Mouse (Mus musculus) layer of hippocampus, adult 2 months (tissue): Measurements from ENCODE around the gene Car1. TPM values are rescaled to one million over a fixed set of nuclear protein-coding genes. Genes with fewer than 3 reads are reported as not detected.
"Not testable (repeated sequence)": the region's sequence is repeated elsewhere in the genome, so short reads cannot be mapped to it uniquely, and the experiment has no call there.

ENCODE experiments used
- DNase-seq, 2 experiments: peaks; one replicate each; pipeline ENCODE4 v3.0.0; 2022; ENCODE audit warnings: low spot score in 2 of 2
- H3K27ac ChIP-seq: fragments of 200-600 bp; 2 replicates; pipeline ENCODE4 v1.8.1; 2022
- H3K4me3 ChIP-seq: fragments of 200-600 bp; 2 replicates; pipeline ENCODE4 v1.8.1; 2022; ENCODE audit warnings: mild to moderate bottlenecking
- CTCF ChIP-seq: fragments of 200-600 bp; conservative IDR thresholded peaks from 2 replicates; pipeline ENCODE4 v1.8.1; 2022; ENCODE audit warnings: antibody characterized with exemption, mild to moderate bottlenecking, moderate library complexity
- total RNA-seq, 2 experiments: library from RNA; stranded (reverse); gene quantifications; 2 replicates each; pipeline ENCODE4 v1.2.3; 2021

Car1 gene
- total RNA-seq, 2 experiments from 2014 or later, result not detected

DNA sequence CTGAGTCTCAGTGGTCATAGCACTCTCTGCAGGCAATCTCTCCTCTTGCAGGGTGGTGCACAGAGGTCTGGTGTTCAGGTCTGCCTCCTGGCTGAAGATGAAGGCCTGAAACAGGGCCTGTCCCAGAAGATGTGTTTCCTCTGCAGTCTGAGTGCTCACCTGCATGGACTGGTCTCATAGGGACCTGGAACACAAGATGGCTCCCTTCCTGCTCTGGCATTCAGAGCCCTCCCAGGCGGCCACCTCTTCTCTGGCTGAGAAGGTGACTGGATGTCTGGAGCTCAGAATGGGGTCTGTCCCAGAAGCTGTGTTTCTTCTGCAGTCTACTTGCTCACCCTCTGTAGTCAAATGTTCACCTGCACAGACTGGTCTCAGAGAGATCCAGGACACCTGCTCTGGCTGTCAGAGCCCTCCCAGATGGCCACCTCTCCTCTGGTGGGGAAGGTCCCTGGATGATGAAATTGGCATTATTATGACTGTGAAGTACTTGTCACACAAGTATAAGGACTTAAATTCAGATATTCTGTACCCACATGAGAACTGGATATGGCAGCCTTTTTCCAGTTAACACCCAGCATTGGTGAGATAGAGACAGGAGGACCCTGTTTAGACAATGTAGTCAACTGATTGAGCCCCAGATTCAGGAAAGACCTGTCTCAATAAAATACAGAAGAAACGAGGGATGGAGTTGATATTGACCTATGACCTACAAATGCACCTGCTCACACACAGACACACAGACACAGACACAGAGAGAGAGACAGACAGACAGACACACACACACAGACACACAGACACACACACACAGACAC lies 43.2 kb downstream of the Car1 start:
- Histone ChIP-seq H3K27ac (no peak overlapping the region), H3K4me3 (no peak overlapping the region)
- no peak for TF ChIP-seq CTCF
- DNase-seq, result no peak

- H3K27ac ChIP-seq, result no peak overlapping the region
- TF ChIP-seq CTCF, result no peak
- DNase-seq, result no peak
- no peak overlapping the region for H3K4me3 ChIP-seq
These were observed 52.5 kb downstream of the Car1 start for GRCm38 (mm10) chr3:14755716-14756115.

GRCm38 (mm10) chr3:14746041-14746440 lies 62.1 kb downstream of the Car1 start:
- no peak for DNase-seq
- Histone ChIP-seq H3K4me3 (no peak overlapping the region), H3K27ac (no peak overlapping the region)
- no peak for TF ChIP-seq CTCF

DNA sequence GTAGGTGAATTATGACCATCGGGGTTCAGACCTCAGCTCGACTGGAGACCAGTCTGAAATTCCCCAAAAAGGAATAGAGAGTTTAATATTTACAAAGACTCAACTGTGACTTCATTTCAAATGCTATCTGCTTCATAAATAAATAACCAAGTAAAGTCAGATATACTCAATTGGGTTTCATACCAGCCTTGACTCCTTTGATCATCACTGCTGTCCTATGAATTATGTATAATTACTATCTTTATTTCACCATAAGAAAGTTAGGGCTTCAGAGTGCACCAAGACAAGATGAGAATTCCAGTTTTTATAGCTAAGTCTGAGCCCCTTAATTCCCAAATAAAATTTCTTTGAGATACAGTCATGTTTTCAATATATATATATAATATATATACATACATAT lies 69.9 kb downstream of the Car1 start:
- H3K27ac ChIP-seq, result no peak overlapping the region
- no peak for TF ChIP-seq CTCF
- H3K4me3 ChIP-seq, result no peak overlapping the region
- no peak for DNase-seq

DNA sequence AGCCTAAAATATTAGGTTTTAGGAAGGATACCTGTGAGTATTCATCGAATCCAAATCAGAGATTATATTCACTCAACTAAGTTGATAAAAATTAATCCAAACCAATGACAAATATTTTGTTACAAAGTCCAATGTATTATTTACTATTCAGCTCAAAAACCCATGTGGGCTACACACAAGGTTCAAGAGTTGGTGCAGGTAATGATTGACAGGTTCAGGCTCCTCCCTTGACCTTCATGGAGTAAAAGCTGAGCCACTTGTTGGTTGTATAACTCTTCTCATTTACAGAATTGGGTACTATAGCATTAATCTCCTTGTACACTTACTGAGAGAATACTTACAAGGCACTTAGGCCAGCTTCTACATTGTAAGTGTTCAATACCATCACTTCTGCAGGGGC lies 80.7 kb downstream of the Car1 start:
- DNase-seq, H3K4me3 ChIP-seq, H3K27ac ChIP-seq: not testable (repeated sequence)

GRCm38 (mm10) chr3:14725462-14725861 lies 82.7 kb downstream of the Car1 start:
- H3K4me3 ChIP-seq, DNase-seq, H3K27ac ChIP-seq: not testable (repeated sequence)

Other genes starting within 250 kb of the Car1 start
- 10 to 100 TPM; 82.3 to 83.9 TPM for gene 1810022K09Rik, start 197.1 kb downstream of the Car1 start, total RNA-seq
- under 1 TPM; 0.54 to 0.97 TPM for gene Car13, start 166.6 kb downstream of the Car1 start, total RNA-seq
- under 1 TPM in 1 of 2 experiments, not detected in 1; 0.20 TPM for gene Car3, start 55.1 kb upstream of the Car1 start, total RNA-seq
- 100 to 1,000 TPM; 134 to 144 TPM for gene Car2, start 77.9 kb upstream of the Car1 start, total RNA-seq